Mouse (Mus musculus) midbrain, postnatal 0 days (tissue): ENCODE measurements around the gene Gm21972. TPM values are rescaled to one million over a fixed set of nuclear protein-coding genes. Genes with fewer than 3 reads are reported as not detected.

Experiments used
- ATAC-seq: fragments of 200-750 bp; cut with Nextera tagmentation; 2 replicates; pipeline ENCODE4 v1.8.0; 2017; ENCODE audit warnings: moderate number of reproducible peaks, mild to moderate bottlenecking, moderate TSS enrichment, moderate library complexity; ENCODE audit not compliant: low FRiP score
- DNase-seq: peaks from one replicate; pipeline ENCODE4 v3.0.0-alpha.2; 2015; ENCODE audit warnings: low spot score
- H3K27ac ChIP-seq: fragments of 300-500 bp; sonication (generic); 2 replicates; pipeline ENCODE4 v1.5.1; 2014; ENCODE audit warnings: low read depth, mild to moderate bottlenecking, low read length, mixed read lengths
- H3K27me3 ChIP-seq: fragments of 300-500 bp; sonication (generic); 2 replicates; pipeline ENCODE4 v1.6.1; 2014; ENCODE audit warnings: low read length, control low read depth, mixed read lengths; ENCODE audit not compliant: insufficient read depth
- H3K36me3 ChIP-seq: fragments of 300-500 bp; sonication (generic); 2 replicates; pipeline ENCODE4 v1.6.1; 2014; ENCODE audit warnings: low read length, control low read depth, mixed read lengths; ENCODE audit not compliant: insufficient read depth
- H3K4me1 ChIP-seq: fragments of 300-500 bp; sonication (generic); 2 replicates; pipeline ENCODE4 v1.6.1; 2014; ENCODE audit warnings: mild to moderate bottlenecking, control low read depth, antibody characterized with exemption, low read length, mixed read lengths; ENCODE audit not compliant: insufficient read depth
- H3K4me2 ChIP-seq: fragments of 300-500 bp; sonication (generic); 2 replicates; pipeline ENCODE4 v1.6.1; 2014; ENCODE audit warnings: low read depth, mild to moderate bottlenecking, low read length, mixed read lengths; ENCODE audit not compliant: poor library complexity, severe bottlenecking
- H3K4me3 ChIP-seq: fragments of 300-500 bp; sonication (generic); 2 replicates; pipeline ENCODE4 v1.5.1; 2014; ENCODE audit warnings: low read depth, mild to moderate bottlenecking, low read length, moderate library complexity
- H3K9ac ChIP-seq: fragments of 300-500 bp; sonication (generic); replicated peaks from 2 replicates; pipeline ENCODE4 v1.6.1; 2014; ENCODE audit warnings: mild to moderate bottlenecking, low read length, moderate library complexity, mixed read lengths; ENCODE audit not compliant: poor library complexity, severe bottlenecking
- H3K9me3 ChIP-seq: fragments of 300-500 bp; sonication (generic); 2 replicates; pipeline ENCODE4 v1.6.1; 2016; ENCODE audit warnings: low read length, control low read depth
- CTCF ChIP-seq: IDR thresholded peaks from 2 replicates; pipeline ENCODE4 v1.5.1; 2016; ENCODE audit warnings: antibody characterized with exemption, mild to moderate bottlenecking
- WGBS: fragments of 180-500 bp; shearing (Covaris S2); extraction: QIAGEN DNeasy Blood & Tissue Kit; methylation state at CpG from one replicate; pipeline ENCODE4 v1.1.7; 2014; 5-methylcytosine and 5-hydroxymethylcytosine counted together
- polyA plus RNA-seq: library from polyadenylated mRNA; unstranded; fragments of >200 nt; fragmentation: Nextera tagmentation; extraction: Ambion mirVana; gene quantifications from 2 replicates; pipeline ENCODE4 v1.2.1, GENCODE M21; 2015
- total RNA-seq: library from RNA; depleted of rRNA; stranded (reverse); fragments of >200 nt; gene quantifications from 2 replicates; pipeline ENCODE4 v1.2.3, GENCODE M21; 2014; rRNA removed

Gm21972 gene
- total and polyA plus RNA-seq, 2 experiments from 2014 or later: 0.48 to 0.49 TPM

DNA sequence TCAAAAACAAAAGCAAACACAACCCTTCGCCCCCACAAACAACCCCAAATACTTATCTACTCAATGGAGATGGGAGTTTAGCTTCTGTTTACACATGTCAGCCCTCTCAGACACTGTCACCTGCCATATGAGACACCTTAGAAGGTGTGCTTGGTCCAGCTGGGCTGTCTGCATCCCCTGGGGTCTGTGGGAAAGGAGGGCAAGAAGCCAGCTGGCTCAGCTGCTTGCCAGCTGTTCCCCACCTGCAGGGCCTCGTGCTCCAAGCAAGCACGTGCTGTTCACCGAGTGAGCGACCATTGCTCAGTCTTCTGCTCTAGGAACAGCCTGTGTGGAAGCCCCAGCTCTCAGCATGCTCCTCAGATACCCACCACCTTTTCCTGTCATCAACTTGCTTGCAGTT lies 65.6 kb downstream of the Gm21972 start:
- H3K36me3 ChIP-seq: peaks cover 76% of the 10 kb centered on the region
- DNase-seq: no peak

DNA sequence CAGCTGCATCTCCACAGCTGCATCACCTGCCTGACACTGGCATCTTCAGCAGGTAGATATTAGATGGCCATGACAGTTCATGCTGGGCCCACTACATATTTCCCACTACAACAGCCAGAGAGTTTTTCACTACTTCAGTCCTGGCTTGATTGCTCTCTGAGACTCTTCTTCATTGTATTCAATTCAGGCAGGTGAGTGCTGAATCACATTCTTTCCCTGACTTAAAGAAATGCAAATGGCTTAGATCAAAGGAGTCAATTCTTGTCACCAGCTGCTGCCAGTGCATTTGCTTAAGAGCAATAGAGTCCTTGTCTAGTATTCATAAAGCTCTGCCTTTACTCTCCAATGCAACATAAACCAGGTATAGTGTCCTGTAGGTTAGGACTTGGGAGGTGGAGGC lies 67.9 kb downstream of the Gm21972 start:
- Histone ChIP-seq H3K4me2 (no peak overlapping the region), H3K36me3 (peaks cover 74% of the 10 kb centered on the region), H3K27me3 (no peaks in the 10 kb centered on the region), H3K27ac (no peak overlapping the region), H3K4me1 (no peaks in the 10 kb centered on the region), H3K4me3 (no peak overlapping the region), H3K9ac (no peak overlapping the region), H3K9me3 (no peaks in the 10 kb centered on the region)
- DNase-seq: no peak
- no peak for TF ChIP-seq CTCF
- no peak for ATAC-seq

More for the DNA sequence above, 65.6 kb downstream of the Gm21972 start:
- H3K4me1 ChIP-seq: no peaks in the 10 kb centered on the region
- WGBS: 84% methylated on average over 5 of the region's 5 CpGs
- H3K9me3 ChIP-seq: no peaks in the 10 kb centered on the region
- H3K27ac ChIP-seq: no peak overlapping the region
- no peak overlapping the region for H3K4me3 ChIP-seq
- no peak overlapping the region for H3K9ac ChIP-seq
- no peak for TF ChIP-seq CTCF
- no peak overlapping the region for H3K4me2 ChIP-seq
- no peaks in the 10 kb centered on the region for H3K27me3 ChIP-seq
- ATAC-seq: no peak

DNA sequence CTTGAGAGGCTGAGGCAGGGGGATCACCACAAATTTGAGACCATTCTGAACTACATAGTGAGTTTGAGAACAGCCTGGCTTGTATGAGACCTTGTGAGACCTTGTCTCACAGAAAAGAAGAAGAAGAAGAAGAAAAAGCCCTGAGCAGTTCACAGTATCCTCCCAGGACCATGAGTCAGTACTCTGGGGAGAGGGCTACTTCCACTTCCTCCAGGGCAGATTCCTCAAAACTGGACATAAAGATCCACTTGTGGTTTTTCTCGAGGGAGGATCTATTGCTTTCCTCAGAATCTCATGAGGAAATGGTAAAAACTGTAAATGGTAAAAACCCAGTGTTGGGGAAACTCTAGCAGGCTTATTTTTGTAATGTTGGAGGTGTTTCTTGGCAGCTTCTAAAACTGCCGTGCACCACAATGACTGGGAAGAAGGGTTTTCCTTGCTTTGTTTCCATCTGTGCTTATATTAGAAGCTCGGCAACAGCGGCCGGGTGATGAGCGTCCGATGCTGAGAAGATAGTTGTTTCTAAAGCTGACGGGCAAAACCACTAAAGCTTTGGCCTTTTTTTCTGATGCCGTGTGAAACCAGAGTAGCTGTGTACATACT lies 69.3 kb downstream of the Gm21972 start:
- H3K36me3 ChIP-seq: peaks cover 78% of the 10 kb centered on the region
- no peak for ATAC-seq

GRCm38 (mm10) chr1:86210676-86211075 lies 77.2 kb downstream of the Gm21972 start:
- no peak for ATAC-seq
- no peak overlapping the region for H3K4me2 ChIP-seq
- H3K4me1 ChIP-seq: no peaks in the 10 kb centered on the region
- H3K27ac ChIP-seq: no peak overlapping the region
- no peak for DNase-seq
- no peak for TF ChIP-seq CTCF
- no peak overlapping the region for H3K4me3 ChIP-seq
- no peak overlapping the region for H3K9ac ChIP-seq
- H3K9me3 ChIP-seq: no peaks in the 10 kb centered on the region
- no peaks in the 10 kb centered on the region for H3K27me3 ChIP-seq
- H3K36me3 ChIP-seq: peaks cover 41% of the 10 kb centered on the region
- 75% methylated on average over 7 of the region's 7 CpGs for WGBS

More for the DNA sequence above, 69.3 kb downstream of the Gm21972 start:
- Histone ChIP-seq H3K4me1 (no peaks in the 10 kb centered on the region), H3K9ac (no peak overlapping the region), H3K27me3 (no peaks in the 10 kb centered on the region), H3K27ac (no peak overlapping the region), H3K4me2 (no peak overlapping the region), H3K4me3 (no peak overlapping the region), H3K9me3 (no peaks in the 10 kb centered on the region)
- TF ChIP-seq CTCF: no peak
- no peak for DNase-seq
- 92% methylated on average over 9 of the region's 9 CpGs for WGBS

- ATAC-seq (no peak), DNase-seq (no peak)
- WGBS: 100% methylated on average over 1 of the region's 1 CpGs
- Histone ChIP-seq H3K27ac (no peak overlapping the region), H3K9ac (no peak overlapping the region), H3K4me2 (no peak overlapping the region), H3K4me3 (no peak overlapping the region), H3K9me3 (no peaks in the 10 kb centered on the region), H3K27me3 (no peaks in the 10 kb centered on the region), H3K36me3 (peaks cover 35% of the 10 kb centered on the region), H3K4me1 (no peaks in the 10 kb centered on the region)
- TF ChIP-seq CTCF: no peak
Measured at GRCm38 (mm10) chr1:86211498-86211897, 78.1 kb downstream of the Gm21972 start.

Other genes starting within 250 kb of the Gm21972 start
- gene Itm2c, start 239.4 kb upstream of the Gm21972 start, total RNA-seq: 312 and 376 TPM in 2 replicates
- gene Itm2c, start 239.4 kb upstream of the Gm21972 start, polyA plus RNA-seq: 293 and 297 TPM in 2 replicates
- gene 4933407L21Rik, start 205.2 kb upstream of the Gm21972 start, total RNA-seq: 9.4 and 10.6 TPM in 2 replicates
- gene 4933407L21Rik, start 205.2 kb upstream of the Gm21972 start, polyA plus RNA-seq: 8.5 and 10.1 TPM in 2 replicates
- gene Gpr55, start 172.6 kb upstream of the Gm21972 start, total RNA-seq: 0.22 TPM in 1 of 2 replicates, not detected in the other
- gene Gpr55, start 172.6 kb upstream of the Gm21972 start, polyA plus RNA-seq: 0.10 and 0.19 TPM in 2 replicates
- gene Spata3, start 116.8 kb upstream of the Gm21972 start, total RNA-seq: not detected in 2 replicates
- gene Spata3, start 116.8 kb upstream of the Gm21972 start, polyA plus RNA-seq: 0.91 and 1.4 TPM in 2 replicates
- 43.4 and 43.9 TPM in 2 replicates for gene 2810459M11Rik, start 87.8 kb upstream of the Gm21972 start, total RNA-seq
- 13.4 and 14.3 TPM in 2 replicates for gene 2810459M11Rik, start 87.8 kb upstream of the Gm21972 start, polyA plus RNA-seq
- gene Psmd1, start 69.2 kb upstream of the Gm21972 start, total RNA-seq: 91.5 and 103 TPM in 2 replicates
- gene Psmd1, start 69.2 kb upstream of the Gm21972 start, polyA plus RNA-seq: 193 and 195 TPM in 2 replicates
- gene Htr2b, start 21.7 kb upstream of the Gm21972 start, total RNA-seq: not detected in 2 replicates
- gene Htr2b, start 21.7 kb upstream of the Gm21972 start, polyA plus RNA-seq: 0.20 and 0.43 TPM in 2 replicates
- 31.0 and 33.2 TPM in 2 replicates for gene Armc9, start 21.1 kb downstream of the Gm21972 start, total RNA-seq
- gene Armc9, start 21.1 kb downstream of the Gm21972 start, polyA plus RNA-seq: 36.3 and 42.6 TPM in 2 replicates
- gene B3gnt7, start 169.2 kb downstream of the Gm21972 start, total RNA-seq: 14.5 and 14.9 TPM in 2 replicates
- 15.0 and 15.7 TPM in 2 replicates for gene B3gnt7, start 169.2 kb downstream of the Gm21972 start, polyA plus RNA-seq
- 29.8 and 40.7 TPM in 2 replicates for gene Ncl, start 225.8 kb downstream of the Gm21972 start, total RNA-seq
- 185 and 209 TPM in 2 replicates for gene Ncl, start 225.8 kb downstream of the Gm21972 start, polyA plus RNA-seq